Mouse (Mus musculus) MEL (cell line): ENCODE measurements around the gene Rala. TPM values are rescaled to one million over a fixed set of nuclear protein-coding genes. Genes with fewer than 3 reads are reported as not detected.

Experiments used
- DNase-seq: peaks from one replicate; pipeline ENCODE4 v3.0.0; 2011; ENCODE audit warnings: low read depth, low spot score
- H3K27ac ChIP-seq: 2 replicates; pipeline ENCODE4 v1.5.1; 2012; ENCODE audit warnings: low read depth, mild to moderate bottlenecking, control low read depth, low read length, moderate library complexity; ENCODE audit not compliant: control insufficient read depth
- H3K27me3 ChIP-seq, 2 experiments: fragments of 150-350 bp in 1 of 2; sonication (generic) in 1 of 2; 2 replicates each; pipeline ENCODE4 v1.6.1; 2012; ENCODE audit warnings: low read length in 2 of 2, mild to moderate bottlenecking in 2 of 2, improper control_type of control experiment in 1 of 2, moderate library complexity in 1 of 2; ENCODE audit not compliant: insufficient read depth in 2 of 2, control insufficient read depth in 1 of 2
- H3K36me3 ChIP-seq, 2 experiments: 2 replicates each; pipeline ENCODE4 v1.6.1; 2012 to 2014; ENCODE audit warnings: low read length in 2 of 2, improper control_type of control experiment in 1 of 2, inconsistent platforms in 1 of 2, mild to moderate bottlenecking in 1 of 2; ENCODE audit not compliant: insufficient read depth in 2 of 2, control insufficient read depth in 1 of 2
- H3K4me1 ChIP-seq, 2 experiments: fragments of 150-350 bp in 1 of 2; sonication (generic) in 1 of 2; 2 replicates each; pipeline ENCODE4 v1.6.1; 2012; ENCODE audit warnings: low read length in 2 of 2, improper control_type of control experiment in 1 of 2, mild to moderate bottlenecking in 1 of 2; ENCODE audit not compliant: insufficient read depth in 2 of 2, control insufficient read depth in 1 of 2
- H3K4me3 ChIP-seq, 2 experiments: fragments of 150-350 bp in 1 of 2; sonication (generic) in 1 of 2; 2 replicates each; pipeline ENCODE4 v1.5.1; 2012; ENCODE audit warnings: low read depth in 2 of 2, low read length in 2 of 2, mild to moderate bottlenecking in 2 of 2, moderate library complexity in 2 of 2, control low read depth in 1 of 2, improper control_type of control experiment in 1 of 2; ENCODE audit not compliant: control insufficient read depth in 1 of 2, insufficient read depth in 1 of 2
- H3K79me2 ChIP-seq: 2 replicates; pipeline ENCODE4 v1.6.1; 2012; ENCODE audit warnings: mild to moderate bottlenecking, low read length, moderate library complexity; ENCODE audit not compliant: control insufficient read depth, poor library complexity, insufficient read depth
- H3K9ac ChIP-seq: 2 replicates; pipeline ENCODE4 v1.6.1; 2012; ENCODE audit warnings: low read depth, mild to moderate bottlenecking, control low read depth, low read length, moderate library complexity; ENCODE audit not compliant: control insufficient read depth, poor library complexity, severe bottlenecking
- H3K9me3 ChIP-seq: fragments of 150-350 bp; sonication (generic); replicated peaks from 2 replicates; pipeline ENCODE4 v1.6.1; 2012; ENCODE audit warnings: mild to moderate bottlenecking, low read length, improper control_type of control experiment, moderate library complexity; ENCODE audit not compliant: insufficient read depth
- BHLHE40 ChIP-seq: IDR thresholded peaks from 2 replicates; pipeline ENCODE4 v1.6.1; 2012; ENCODE audit warnings: low read depth, mild to moderate bottlenecking, inconsistent platforms, low read length, improper control_type of control experiment, borderline replicate concordance
- CHD1 ChIP-seq: IDR thresholded peaks from 2 replicates; pipeline ENCODE4 v1.6.1; 2012; ENCODE audit warnings: low read depth, mild to moderate bottlenecking, inconsistent platforms, low read length, improper control_type of control experiment
- E2F4 ChIP-seq: IDR thresholded peaks from 2 replicates; pipeline ENCODE4 v1.6.1; 2011; ENCODE audit warnings: low read depth, low read length, improper control_type of control experiment, borderline replicate concordance
- EP300 ChIP-seq, 2 experiments: IDR thresholded peaks; 2 replicates each; pipeline ENCODE4 v1.6.1; 2011; ENCODE audit warnings: improper control_type of control experiment in 2 of 2, low read length in 2 of 2, low read depth in 1 of 2, mild to moderate bottlenecking in 1 of 2
- ETS1 ChIP-seq: IDR thresholded peaks from 2 replicates; pipeline ENCODE4 v1.6.1; 2012; ENCODE audit warnings: low read depth, mild to moderate bottlenecking, inconsistent platforms, low read length, improper control_type of control experiment, moderate library complexity
- GABPA ChIP-seq: IDR thresholded peaks from 2 replicates; pipeline ENCODE4 v1.6.1; 2012; ENCODE audit warnings: low read depth, mild to moderate bottlenecking, inconsistent platforms, low read length, improper control_type of control experiment, moderate library complexity
- HCFC1 ChIP-seq: IDR thresholded peaks from 2 replicates; pipeline ENCODE4 v1.6.1; 2012; ENCODE audit warnings: low read depth, mild to moderate bottlenecking, inconsistent platforms, low read length, improper control_type of control experiment, moderate library complexity
- KAT2A ChIP-seq: conservative IDR thresholded peaks from 2 replicates; pipeline ENCODE4 v1.6.1; 2012; ENCODE audit warnings: low read depth, low read length, improper control_type of control experiment, inconsistent platforms
- MAX ChIP-seq: IDR thresholded peaks from 2 replicates; pipeline ENCODE4 v1.6.1; 2011; ENCODE audit warnings: low read length, improper control_type of control experiment
- MEF2A ChIP-seq: IDR thresholded peaks from 2 replicates; pipeline ENCODE4 v1.6.1; 2014; ENCODE audit warnings: low read depth, mild to moderate bottlenecking, inconsistent platforms, low read length, improper control_type of control experiment; ENCODE audit not compliant: poor library complexity, insufficient replicate concordance, severe bottlenecking; ENCODE audit errors: extremely low read depth
- MYC ChIP-seq: IDR thresholded peaks from 2 replicates; pipeline ENCODE4 v1.6.1; 2011; ENCODE audit warnings: low read depth, mild to moderate bottlenecking, low read length, improper control_type of control experiment, moderate library complexity
- NELFE ChIP-seq: IDR thresholded peaks from 2 replicates; pipeline ENCODE4 v1.6.1; 2011; ENCODE audit warnings: low read depth, low read length, improper control_type of control experiment
- NRF1 ChIP-seq: IDR thresholded peaks from 2 replicates; pipeline ENCODE4 v1.6.1; 2014; ENCODE audit warnings: low read depth, mild to moderate bottlenecking, inconsistent platforms, low read length, improper control_type of control experiment, moderate library complexity; ENCODE audit not compliant: poor library complexity, insufficient read depth, severe bottlenecking
- POLR2AphosphoS2 ChIP-seq: IDR thresholded peaks from 2 replicates; pipeline ENCODE4 v1.6.1; 2011; ENCODE audit warnings: low read length, improper control_type of control experiment
- RAD21 ChIP-seq: IDR thresholded peaks from 2 replicates; pipeline ENCODE4 v1.6.1; 2011; ENCODE audit warnings: mild to moderate bottlenecking, low read depth, low read length, improper control_type of control experiment
- RCOR1 ChIP-seq: IDR thresholded peaks from 2 replicates; pipeline ENCODE4 v1.6.1; 2012; ENCODE audit warnings: low read depth, mild to moderate bottlenecking, inconsistent platforms, low read length, improper control_type of control experiment
- TCF12 ChIP-seq: IDR thresholded peaks from 2 replicates; pipeline ENCODE4 v1.6.1; 2014; ENCODE audit warnings: low read depth, mild to moderate bottlenecking, inconsistent platforms, low read length, improper control_type of control experiment, moderate library complexity
- UBTF ChIP-seq: IDR thresholded peaks from 2 replicates; pipeline ENCODE4 v1.6.1; 2012; ENCODE audit warnings: low read depth, mild to moderate bottlenecking, inconsistent platforms, low read length, improper control_type of control experiment, moderate library complexity, borderline replicate concordance; ENCODE audit not compliant: insufficient read depth
- USF1 ChIP-seq: IDR thresholded peaks from 2 replicates; pipeline ENCODE4 v1.6.1; 2014; ENCODE audit warnings: low read depth, mild to moderate bottlenecking, inconsistent platforms, low read length, improper control_type of control experiment, moderate library complexity
- ZKSCAN1 ChIP-seq: IDR thresholded peaks from 2 replicates; pipeline ENCODE4 v1.6.1; 2012; ENCODE audit warnings: low read depth, mild to moderate bottlenecking, inconsistent platforms, low read length, improper control_type of control experiment, moderate library complexity
- ZNF384 ChIP-seq: IDR thresholded peaks from 2 replicates; pipeline ENCODE4 v1.6.1; 2012; ENCODE audit warnings: low read depth, mild to moderate bottlenecking, inconsistent platforms, low read length, improper control_type of control experiment
- polyA plus RNA-seq, 2 experiments: library from polyadenylated mRNA; stranded (reverse) in 1 of 2; unstranded in 1 of 2; fragments of >175 nt in 1 of 2; fragments of >200 nt in 1 of 2; gene quantifications; 2 replicates each; pipeline versions ENCODE4 v1.2.1 to v1.2.4; 2012; ENCODE audit warnings: low replicate concordance in 2 of 2, low read depth in 1 of 2; ENCODE audit not compliant: insufficient read length in 2 of 2, insufficient read depth in 1 of 2, missing spikeins in 1 of 2
- total RNA-seq: library from RNA; depleted of rRNA; stranded (reverse); fragments of 300-350 nt; gene quantifications from 2 replicates; pipeline ENCODE4 v1.2.3, GENCODE M21; 2012

The Rala gene
- total and polyA plus RNA-seq, 3 experiments, result 12.9 to 30.7 TPM; not detected in 1

DNA sequence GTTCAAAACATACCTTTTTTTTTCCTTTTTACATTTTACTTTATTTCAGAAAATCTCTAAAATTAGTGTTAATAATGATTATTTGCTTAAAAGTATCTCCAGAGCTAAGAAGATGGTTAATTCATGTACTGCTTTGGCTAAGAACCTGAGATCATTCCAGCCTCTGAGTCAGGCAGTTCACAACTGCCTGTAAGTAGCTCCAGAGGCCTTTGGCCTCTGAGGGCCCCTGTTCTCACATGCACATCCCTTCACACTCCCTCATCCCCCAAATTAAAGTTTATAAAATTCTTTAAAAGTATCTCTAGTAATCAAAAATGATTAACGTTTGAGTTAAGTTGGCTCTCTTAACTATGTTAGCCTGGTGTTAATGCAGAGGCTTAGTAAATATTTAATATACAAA is 31.4 kb upstream of the Rala start:
- Histone ChIP-seq H3K27me3 (no peaks in the 10 kb centered on the region; a peak in 2 of 4 replicates), H3K27ac (no peak overlapping the region), H3K9me3 (no peaks in the 10 kb centered on the region), H3K79me2 (no peaks in the 10 kb centered on the region), H3K36me3 (peaks cover 0 to 15% of the 10 kb centered on the region in 2 experiments; a peak in 2 of 4 replicates), H3K4me3 (no peak overlapping the region), H3K9ac (no peak overlapping the region), H3K4me1 (peaks cover 0 to 3% of the 10 kb centered on the region in 2 experiments; a peak in 2 of 4 replicates)
- TF ChIP-seq POLR2AphosphoS2, result no peak
- TF ChIP-seq ZNF384, result no peak
- no peak for TF ChIP-seq KAT2A
- TF ChIP-seq ZKSCAN1, result no peak
- TF ChIP-seq MAX, result no peak
- TF ChIP-seq USF1, result no peak
- TF ChIP-seq ETS1, result no peak
- TF ChIP-seq NRF1, result no peak
- no peak for TF ChIP-seq GABPA
- no peak for TF ChIP-seq E2F4
- TF ChIP-seq TCF12, result no peak
- no peak for TF ChIP-seq NELFE
- no peak for DNase-seq

DNA sequence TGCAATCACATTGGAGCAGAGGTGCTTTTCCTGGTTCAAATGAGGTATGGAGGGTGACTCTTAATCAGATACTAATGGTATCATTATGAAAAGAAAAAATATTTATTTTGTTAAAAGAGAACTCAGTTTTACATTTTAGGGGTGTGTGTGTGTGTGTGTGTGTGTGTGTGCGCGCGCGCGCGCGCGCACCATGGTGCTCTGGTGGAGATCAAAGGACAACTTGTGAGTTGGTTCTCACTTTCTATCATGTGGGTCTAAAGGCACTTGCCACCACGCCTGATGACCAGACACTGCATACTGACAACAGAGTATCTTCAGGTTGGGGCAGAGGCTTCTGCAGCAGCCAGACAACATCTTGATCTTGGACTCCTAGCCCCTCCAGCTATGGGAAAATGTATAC is 30.7 kb upstream of the Rala start:
- DNase-seq, result no peak
- Histone ChIP-seq H3K36me3 (peaks cover 0 to 15% of the 10 kb centered on the region in 2 experiments; a peak in 2 of 4 replicates), H3K79me2 (no peaks in the 10 kb centered on the region), H3K27me3 (no peaks in the 10 kb centered on the region; a peak in 2 of 4 replicates), H3K9ac (no peak overlapping the region), H3K4me3 (no peak overlapping the region), H3K27ac (no peak overlapping the region), H3K9me3 (no peaks in the 10 kb centered on the region), H3K4me1 (peaks cover 0 to 3% of the 10 kb centered on the region in 2 experiments; a peak in 2 of 4 replicates)
- TF ChIP-seq UBTF (no peak), CHD1 (no peak), NELFE (no peak), EP300 (IDR thresholded peaks at IDR 0.05; ENCODE audit: low read depth in 1 of 2, low read length in 2 of 2) (no peak), ETS1 (no peak), BHLHE40 (no peak), MYC (no peak), HCFC1 (no peak), POLR2AphosphoS2 (no peak), TCF12 (no peak), E2F4 (no peak), RCOR1 (no peak), RAD21 (no peak), MEF2A (no peak), NRF1 (no peak)
